Mouse (Mus musculus) spleen, embryonic (tissue): ENCODE results near the gene Rangap1.

Source experiments
- CTCF ChIA-PET: fragments of 350-600 bp; sonication (Branson Sonifier 250); formaldehyde crosslinking; loops from one replicate; lab custom pipeline; 2022; lab: Charles Lee

Gene Rangap1

GRCm38 (mm10) chr15:81744992-81745600, at the start of gene Rangap1, which contains the start of gene Zc3h7b:
Rangap1 (minus strand) TSS chr15:81745530.
Zc3h7b (plus strand) TSS chr15:81745057.
- CTCF ChIA-PET: interaction anchor here (0.7 kb wide), 1 partner anchor 655 kb away, joined by 7 read pairs; no protein-coding TSS in a partner anchor

- CTCF ChIA-PET: interaction anchor here (0.6 kb wide), 1 partner anchor 43 kb away, joined by 7 read pairs; no protein-coding TSS in a partner anchor
These were observed 47.1 kb upstream of the Rangap1 start for GRCm38 (mm10) chr15:81792444-81792843.

DNA sequence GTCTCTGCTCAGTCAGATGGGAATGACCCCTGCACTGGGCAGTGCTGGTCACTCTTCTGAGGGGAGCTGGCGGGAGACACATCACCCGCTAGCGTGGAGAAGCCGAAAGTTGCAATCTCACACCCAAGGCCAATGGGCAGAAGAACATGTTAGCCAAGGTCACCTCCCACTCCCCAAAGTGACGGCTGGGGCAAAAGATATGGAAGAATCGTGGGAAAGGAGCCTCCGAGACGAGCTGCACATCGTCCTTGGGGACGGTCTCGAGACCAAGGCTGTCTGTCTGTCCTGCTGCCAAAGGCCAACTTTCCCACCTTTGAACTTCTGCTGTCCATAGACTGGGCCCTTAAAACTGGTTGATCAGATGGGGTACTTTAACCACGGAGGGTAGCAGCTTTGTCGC, 42.2 kb upstream of the Rangap1 start:
- CTCF ChIA-PET: no interaction called here

GRCm38 (mm10) chr15:81785701-81786100, 40.4 kb upstream of the Rangap1 start:
- CTCF ChIA-PET: no interaction called here

DNA sequence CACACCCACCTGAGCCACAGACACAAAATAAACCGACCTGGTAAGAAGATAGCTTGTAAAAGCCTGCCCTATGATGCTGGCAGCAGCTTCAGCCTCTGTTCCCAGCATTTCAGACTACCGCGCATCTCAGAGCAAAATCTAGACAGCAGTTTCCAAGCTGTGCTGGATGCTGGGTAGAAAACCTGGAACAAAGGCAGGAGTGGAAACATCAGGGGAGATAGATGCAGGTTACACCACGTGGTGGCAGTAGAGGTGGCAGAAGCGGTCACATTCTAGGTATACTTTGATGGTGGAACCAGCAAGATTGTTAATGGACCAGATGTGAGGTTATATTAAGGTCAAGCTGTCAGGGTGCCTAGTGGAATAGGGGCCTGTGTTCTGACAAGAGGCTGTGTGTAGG, 39.4 kb upstream of the Rangap1 start:
- CTCF ChIA-PET: no interaction called here

DNA sequence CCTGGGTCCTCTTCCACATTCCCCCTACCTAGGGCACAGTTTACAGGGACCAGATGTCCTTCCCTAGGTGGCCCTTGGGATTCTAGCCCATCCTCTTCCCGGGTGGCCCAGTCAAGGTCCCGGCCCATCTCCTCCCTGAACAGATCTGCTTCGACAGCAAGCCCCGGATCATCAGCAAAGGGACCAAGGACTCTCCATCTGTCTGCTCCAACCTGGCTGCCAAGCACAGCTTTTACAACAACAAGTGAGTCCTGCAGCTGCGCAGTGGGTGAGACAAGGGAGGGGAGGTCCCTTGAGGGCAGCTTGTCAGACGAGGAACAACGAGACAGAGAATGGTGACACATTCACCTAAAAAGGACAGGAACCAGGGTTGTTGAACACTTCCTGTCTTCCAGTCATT, 36.5 kb upstream of the Rangap1 start:
- CTCF ChIA-PET: no interaction called here

DNA sequence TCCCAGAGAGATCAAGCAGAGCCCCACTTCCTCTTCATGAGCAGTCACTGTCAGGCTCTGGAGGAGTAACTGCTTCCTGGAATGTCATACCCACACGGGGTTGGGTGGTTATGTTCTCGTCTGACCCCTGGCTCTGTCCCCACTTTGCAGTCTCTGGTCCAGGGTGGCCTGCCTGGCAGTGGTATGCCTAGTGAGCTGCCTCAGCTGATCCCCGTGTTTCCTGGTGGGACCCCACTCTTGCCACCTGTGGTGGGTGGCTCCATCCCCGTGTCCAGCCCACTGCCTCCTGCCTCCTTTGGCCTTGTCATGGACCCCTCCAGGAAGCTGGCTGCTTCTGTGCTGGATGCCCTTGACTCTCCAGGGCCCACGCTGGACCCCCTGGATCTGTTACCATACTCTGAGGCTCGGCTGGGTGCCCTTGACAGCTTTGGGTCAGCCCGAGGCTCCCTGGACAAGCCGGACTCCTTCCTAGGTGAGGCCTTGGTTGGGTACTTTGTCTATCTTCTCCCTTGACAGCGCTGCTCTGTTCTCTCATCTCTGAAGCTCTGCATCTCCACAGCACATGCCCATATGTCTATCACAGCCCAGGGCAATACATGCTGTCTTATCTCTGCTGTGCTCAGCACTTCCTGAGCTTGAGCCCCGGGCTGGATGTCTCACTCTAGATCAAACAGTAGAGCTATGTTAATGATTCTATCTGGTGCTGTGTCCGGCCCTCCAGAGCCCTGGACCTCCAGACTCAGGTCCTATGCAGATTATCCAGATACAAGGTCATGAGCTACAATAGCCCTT, 31.5 kb upstream of the Rangap1 start:
- CTCF ChIA-PET: no interaction called here

DNA sequence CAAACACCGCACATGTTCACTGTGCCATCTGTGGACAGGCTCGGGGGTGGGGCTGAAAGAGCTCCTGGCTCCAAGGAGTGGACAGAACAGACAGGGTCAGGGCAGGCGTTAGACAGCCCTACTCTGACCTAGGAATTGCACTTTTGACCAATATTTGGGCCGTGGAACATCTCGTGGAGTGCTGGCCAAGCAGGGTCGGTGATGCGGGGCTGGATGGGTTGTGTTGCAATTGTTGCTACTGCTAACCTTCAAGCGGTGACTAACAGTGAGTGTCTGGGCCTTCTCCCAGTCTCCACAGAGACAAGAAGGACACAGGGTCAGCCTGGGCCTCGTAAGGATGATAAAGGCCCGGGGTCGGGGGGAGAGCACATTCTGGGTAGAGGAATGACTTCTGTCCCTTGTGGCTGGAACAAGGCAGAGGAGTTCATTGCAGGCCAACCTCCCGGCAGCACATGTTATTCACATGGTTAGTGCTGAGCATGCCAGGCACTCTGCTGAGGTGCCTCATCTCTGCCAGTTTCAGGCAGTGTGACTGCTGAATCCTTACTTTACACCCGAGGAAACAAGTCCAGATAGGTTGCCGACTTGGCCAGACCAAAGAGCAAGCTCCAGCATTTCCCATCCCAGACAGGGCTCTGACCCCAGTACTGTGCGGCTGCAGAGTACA, 29.3 kb upstream of the Rangap1 start:
- CTCF ChIA-PET: interaction anchor here (0.6 kb wide), 2 partner anchors 19 to 1185 kb away, joined by 5 to 6 read pairs; no protein-coding TSS in a partner anchor

- CTCF ChIA-PET: no interaction called here
These were observed 27.2 kb upstream of the Rangap1 start for GRCm38 (mm10) chr15:81772431-81773120.

DNA sequence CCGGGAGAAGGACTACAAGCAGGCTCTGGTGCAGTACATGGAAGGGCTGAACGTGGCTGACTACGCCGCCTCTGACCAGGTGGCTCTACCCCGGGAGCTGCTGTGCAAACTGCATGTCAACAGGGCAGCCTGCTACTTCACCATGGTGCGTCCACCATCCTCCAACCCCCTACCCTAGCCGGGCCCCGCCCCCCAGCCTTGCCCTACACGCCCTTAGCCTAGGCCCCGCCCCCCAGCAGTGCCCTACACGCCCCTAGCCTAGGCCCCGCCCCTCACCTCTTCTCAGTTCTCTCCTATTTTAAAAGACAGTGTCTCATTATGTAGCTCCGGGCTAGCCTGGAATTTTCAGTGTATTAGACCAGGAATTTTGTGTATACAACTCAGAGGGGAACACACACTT, 23.7 kb upstream of the Rangap1 start:
- CTCF ChIA-PET: no interaction called here

- CTCF ChIA-PET: no interaction called here
These were observed 21.1 kb upstream of the Rangap1 start for GRCm38 (mm10) chr15:81766439-81766838.

DNA sequence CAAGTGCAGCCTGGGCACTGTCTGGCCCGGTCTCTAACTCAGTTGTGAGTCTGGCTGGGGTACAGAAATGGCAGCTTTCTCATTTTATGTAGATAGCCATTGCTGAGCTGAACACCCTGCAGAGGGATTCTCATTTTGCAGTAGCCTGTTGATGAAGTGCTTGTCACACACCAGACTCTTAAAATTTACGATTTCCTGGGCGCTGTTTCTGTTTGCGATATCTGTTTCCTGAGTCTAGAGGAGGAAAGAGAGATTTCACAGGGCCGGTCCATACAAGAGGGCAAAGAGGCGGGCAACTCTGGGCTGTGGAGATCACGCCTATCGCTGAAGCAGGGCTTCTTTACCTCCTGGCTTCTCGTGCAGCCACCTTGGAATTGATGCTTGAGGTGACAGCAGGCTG, 20.3 kb upstream of the Rangap1 start:
- CTCF ChIA-PET: no interaction called here

- CTCF ChIA-PET: no interaction called here
These were observed 19.2 kb upstream of the Rangap1 start for GRCm38 (mm10) chr15:81764573-81764972.

DNA sequence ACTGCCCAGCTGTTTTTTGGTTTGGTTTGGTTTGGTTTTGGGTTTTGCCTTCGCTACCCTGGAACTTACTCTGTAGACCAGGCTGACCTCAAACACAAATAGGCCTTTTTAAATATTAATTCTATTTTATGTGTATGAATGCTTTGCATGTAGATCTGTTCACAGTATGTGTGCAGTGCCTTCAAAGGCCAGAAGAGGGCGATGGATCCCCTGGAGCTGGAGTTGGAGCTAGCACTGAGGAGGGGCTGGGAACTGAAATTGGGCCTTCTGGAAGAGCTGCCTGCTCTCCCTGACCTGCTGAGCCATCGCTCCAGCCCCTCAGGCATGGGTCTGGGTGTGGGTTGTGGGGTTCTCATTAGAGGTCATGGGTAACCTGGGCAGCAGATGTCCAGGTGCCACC, 16.6 kb upstream of the Rangap1 start:
- CTCF ChIA-PET: no interaction called here

DNA sequence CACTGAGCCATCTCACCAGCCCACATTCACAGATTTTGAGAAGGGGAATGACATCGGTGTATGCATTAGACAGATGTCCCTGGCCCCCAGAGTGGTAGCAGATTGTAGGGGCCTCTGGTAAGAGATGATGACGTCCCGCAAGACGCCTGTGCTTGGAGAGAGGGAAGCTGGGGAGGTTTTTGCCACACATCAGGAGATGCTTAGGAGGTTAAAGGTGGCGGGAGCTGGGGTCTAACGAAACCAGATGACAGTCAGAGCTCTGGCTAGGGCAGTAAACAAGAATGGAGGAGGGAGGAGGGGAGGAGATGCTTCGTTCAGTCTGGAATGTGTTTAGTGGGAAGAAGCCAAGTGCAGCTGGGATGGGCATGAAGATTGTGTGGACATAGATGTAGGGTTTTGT, 16.1 kb upstream of the Rangap1 start:
- CTCF ChIA-PET: interaction anchor here (0.7 kb wide), 1 partner anchor 17 kb away, joined by 6 read pairs; no protein-coding TSS in a partner anchor

GRCm38 (mm10) chr15:81760361-81761079, 15.2 kb upstream of the Rangap1 start:
- CTCF ChIA-PET: no interaction called here

GRCm38 (mm10) chr15:81759542-81759941, 14.2 kb upstream of the Rangap1 start:
- CTCF ChIA-PET: no interaction called here

DNA sequence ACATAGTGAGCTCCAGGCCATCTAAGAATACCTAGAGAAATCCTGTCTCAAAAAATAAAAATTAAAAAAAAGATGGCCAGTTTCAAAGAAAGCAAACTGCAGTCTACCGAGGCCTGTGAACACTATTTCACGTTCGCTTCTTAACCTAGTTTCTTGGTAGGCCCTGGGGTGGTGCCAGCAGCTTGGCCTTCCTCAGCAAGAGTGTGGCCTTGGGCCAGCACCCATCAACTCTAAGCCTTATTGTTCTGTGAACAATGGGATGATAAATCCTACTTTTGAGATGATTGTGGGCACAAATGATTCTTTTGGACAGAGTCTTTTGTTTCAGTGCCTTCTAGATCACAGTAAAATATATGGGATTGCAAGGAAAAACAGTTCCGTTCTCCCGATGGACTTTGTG, 13.4 kb upstream of the Rangap1 start:
- CTCF ChIA-PET: no interaction called here

GRCm38 (mm10) chr15:81753669-81754068, 8.3 kb upstream of the Rangap1 start:
- CTCF ChIA-PET: no interaction called here

DNA sequence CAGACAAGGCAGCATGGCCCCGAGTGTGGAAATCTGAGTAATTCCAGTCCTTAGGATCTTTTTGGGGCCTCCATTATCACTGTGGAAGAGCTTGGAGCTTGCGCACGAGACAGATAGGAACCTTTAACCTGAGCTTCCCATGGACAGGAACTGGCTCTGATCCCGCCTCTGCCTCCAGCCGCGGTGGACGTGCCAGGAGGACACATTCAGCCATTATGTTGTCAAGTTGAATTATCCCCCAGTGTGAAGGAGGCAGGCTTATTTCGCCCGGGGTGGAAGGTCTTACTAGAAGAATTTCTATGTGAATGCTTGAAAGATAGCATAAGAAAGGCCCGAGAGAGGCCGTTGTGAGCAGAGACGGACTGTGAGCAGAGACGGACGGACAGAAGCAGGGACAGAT, 4.4 kb upstream of the Rangap1 start:
- CTCF ChIA-PET: interaction anchor here (0.7 kb wide), 1 partner anchor 43 kb away, joined by 7 read pairs; no protein-coding TSS in a partner anchor

GRCm38 (mm10) chr15:81745601-81746114, 328 bp upstream of the Rangap1 start:
- CTCF ChIA-PET: no interaction called here
